ENCODE assay signal across 17 mouse cellular contexts in genomic region chr1:90353325-90353724, GRCm38 (mm10).
DNase-seq lines count a peak whose midpoint lies in the region; ATAC-seq and TF ChIP-seq lines count a peak whose summit lies in the region.
"Had no signal": no experiment of that assay in that cellular context is flagged by ENCODE, and none has a peak within 500 bp of the region (broad histone marks: within the 10 kb centered on the region; RNA-seq: fewer than 3 reads in every experiment).

No protein-coding gene starts in this region.

- no peak overlapping the region for H3K9ac ChIP-seq in limb, embryonic 11.5 days (ENCODE audit: low read length)
- H3K9ac ChIP-seq in embryonic facial prominence, embryonic 14.5 days (ENCODE audit: low read depth, low read length), result no peak overlapping the region
- H3K9ac ChIP-seq in midbrain, embryonic 14.5 days (replicated peaks; ENCODE audit: low read length), result no peak overlapping the region
- no peak overlapping the region for H3K9ac ChIP-seq in stomach, postnatal 0 days (ENCODE audit: low read length)
- H3K9ac ChIP-seq: forebrain, postnatal 0 days; heart, embryonic 13.5 days had no signal

- H3K36me3 ChIP-seq in limb, embryonic 11.5 days (ENCODE audit: control insufficient read depth, insufficient read depth, low read length), result no peaks in the 10 kb centered on the region
- no peaks in the 10 kb centered on the region for H3K36me3 ChIP-seq in limb, embryonic 10.5 days
- H3K36me3 ChIP-seq in embryonic facial prominence, embryonic 14.5 days (ENCODE audit: control insufficient read depth, insufficient read depth, low read length), result no peaks in the 10 kb centered on the region
- no peaks in the 10 kb centered on the region for H3K36me3 ChIP-seq in midbrain, embryonic 14.5 days (ENCODE audit: control insufficient read depth, insufficient read depth, low read length)
- H3K36me3 ChIP-seq in stomach, postnatal 0 days (ENCODE audit: control insufficient read depth, insufficient read depth, low read length), result no peaks in the 10 kb centered on the region
- H3K36me3 ChIP-seq: heart, embryonic 13.5 days had no signal

- no peak for TF ChIP-seq CTCF in stomach, postnatal 0 days (IDR thresholded peaks at IDR 0.05; ENCODE audit: low read depth)

- H3K4me3 ChIP-seq in limb, embryonic 11.5 days (ENCODE audit: low read depth, low read length), result no peak overlapping the region
- no peak overlapping the region for H3K4me3 ChIP-seq in limb, embryonic 10.5 days
- no peak overlapping the region for H3K4me3 ChIP-seq in embryonic facial prominence, embryonic 14.5 days (ENCODE audit: low read depth, low read length)
- H3K4me3 ChIP-seq in midbrain, embryonic 14.5 days (replicated peaks; ENCODE audit: low read depth, low read length), result no peak overlapping the region
- no peak overlapping the region for H3K4me3 ChIP-seq in stomach, postnatal 0 days (ENCODE audit: low read depth, low read length)
- H3K4me3 ChIP-seq: heart, embryonic 13.5 days; myocyte had no signal

- H3K4me1 ChIP-seq in limb, embryonic 11.5 days (ENCODE audit: control insufficient read depth, insufficient read depth, low read length), result peaks cover 25% of the 10 kb centered on the region; the same call in 1 of the 2 replicates
- peaks cover 49% of the 10 kb centered on the region for H3K4me1 ChIP-seq in limb, embryonic 10.5 days
- peaks cover 23% of the 10 kb centered on the region for H3K4me1 ChIP-seq in embryonic facial prominence, embryonic 14.5 days (ENCODE audit: control insufficient read depth, insufficient read depth, low read length)
- H3K4me1 ChIP-seq in midbrain, embryonic 14.5 days (ENCODE audit: control insufficient read depth, insufficient read depth, low read length), result peaks cover 10% of the 10 kb centered on the region; the same call in 1 of the 2 replicates
- 0 out of 2 replicates have a peak, but pooled peaks cover 9% of the 10 kb centered on the region for H3K4me1 ChIP-seq in stomach, postnatal 0 days (replicated peaks; ENCODE audit: control insufficient read depth, insufficient read depth)

- TF ChIP-seq EP300 in stomach, postnatal 0 days (optimal IDR thresholded peaks at IDR 0.05), result no peak

- 2% methylated on average over 7 of the region's 7 CpGs for WGBS in limb, embryonic 11.5 days
- 3% methylated on average over 7 of the region's 7 CpGs for WGBS in limb, embryonic 10.5 days
- WGBS in embryonic facial prominence, embryonic 14.5 days, result 16% methylated on average over 7 of the region's 7 CpGs
- WGBS in midbrain, embryonic 14.5 days, result 5% methylated on average over 7 of the region's 7 CpGs
- 12% methylated on average over 7 of the region's 7 CpGs for WGBS in stomach, postnatal 0 days

- DNase-seq in limb, embryonic 11.5 days (ENCODE audit: low spot score), result peak; percentile 28
- no peak for DNase-seq in limb, embryonic 10.5 days (ENCODE audit: low spot score)
- peak; percentile 83 for DNase-seq in embryonic facial prominence, embryonic 14.5 days (ENCODE audit: low spot score)
- DNase-seq in midbrain, embryonic 14.5 days, result peak; percentile 49
- no peak for DNase-seq in stomach, postnatal 0 days (ENCODE audit: low spot score)
- DNase-seq in gastrocnemius, adult 18-20 months (ENCODE audit: low spot score), result no peak
- no peak for DNase-seq in left cerebral cortex, postnatal 4 days
- DNase-seq in MN1 (ENCODE audit: low spot score), result no peak
- DNase-seq: adrenal gland, adult 8-10 months; cerebellum, adult 9-11 months; forebrain, postnatal 0 days; kidney, adult 2 months; lung, adult 2 months; thymus, adult 2 months had no signal

- no peak; the same call in 1 of the 2 replicates for ATAC-seq in limb, embryonic 11.5 days (ENCODE audit: insufficient number of reproducible peaks, low FRiP score, low TSS enrichment, low read depth)
- ATAC-seq in embryonic facial prominence, embryonic 14.5 days (ENCODE audit: low read depth), result peak; percentile 58
- peak; percentile 48; the same call in 1 of the 2 replicates for ATAC-seq in midbrain, embryonic 14.5 days (ENCODE audit: low FRiP score, low TSS enrichment)
- ATAC-seq in stomach, postnatal 0 days (ENCODE audit: low FRiP score, low TSS enrichment), result peak; percentile 40; the same call in 1 of the 2 replicates
- ATAC-seq: forebrain, postnatal 0 days had no signal

- no peak overlapping the region for H3K4me2 ChIP-seq in limb, embryonic 11.5 days (ENCODE audit: low read depth, severe bottlenecking)
- H3K4me2 ChIP-seq in embryonic facial prominence, embryonic 14.5 days (ENCODE audit: low read depth, low read length), result no peak overlapping the region
- no peak overlapping the region for H3K4me2 ChIP-seq in midbrain, embryonic 14.5 days (ENCODE audit: low read length)
- peak overlapping the region; percentile 5; the same call in 1 of the 2 replicates for H3K4me2 ChIP-seq in stomach, postnatal 0 days (replicated peaks; ENCODE audit: low read depth)
- H3K4me2 ChIP-seq: heart, embryonic 13.5 days had no signal

- no peaks in the 10 kb centered on the region for H3K9me3 ChIP-seq in limb, embryonic 11.5 days (ENCODE audit: control insufficient read depth, low read length)
- H3K9me3 ChIP-seq in limb, embryonic 10.5 days (replicated peaks), result no peaks in the 10 kb centered on the region
- H3K9me3 ChIP-seq in embryonic facial prominence, embryonic 14.5 days (ENCODE audit: control insufficient read depth, low read length), result no peaks in the 10 kb centered on the region
- no peaks in the 10 kb centered on the region for H3K9me3 ChIP-seq in midbrain, embryonic 14.5 days (ENCODE audit: control insufficient read depth, low read length)
- no peaks in the 10 kb centered on the region for H3K9me3 ChIP-seq in stomach, postnatal 0 days (ENCODE audit: control insufficient read depth, low read length)
- H3K9me3 ChIP-seq: heart, embryonic 13.5 days had no signal

- intact Hi-C loops in left cerebral cortex, postnatal 4 days (cut with DNase I), result loop anchor here (10.0 kb wide), 1 partner anchor 231 kb away; no protein-coding TSS in a partner anchor

- H3K27me3 ChIP-seq in limb, embryonic 11.5 days (ENCODE audit: control insufficient read depth, insufficient read depth, low read length), result no peaks in the 10 kb centered on the region
- H3K27me3 ChIP-seq in limb, embryonic 10.5 days (ENCODE audit: low read depth, poor library complexity, severe bottlenecking), result peaks cover 24% of the 10 kb centered on the region
- no peaks in the 10 kb centered on the region for H3K27me3 ChIP-seq in embryonic facial prominence, embryonic 14.5 days (replicated peaks; ENCODE audit: control insufficient read depth, insufficient read depth, low read length)
- no peaks in the 10 kb centered on the region for H3K27me3 ChIP-seq in midbrain, embryonic 14.5 days (ENCODE audit: control insufficient read depth, insufficient read depth, low read length)
- H3K27me3 ChIP-seq in stomach, postnatal 0 days (ENCODE audit: control insufficient read depth, insufficient read depth, low read length), result no peaks in the 10 kb centered on the region

- H3K27ac ChIP-seq in limb, embryonic 11.5 days (replicated peaks; ENCODE audit: low read depth, low read length), result no peak overlapping the region
- H3K27ac ChIP-seq in limb, embryonic 10.5 days, result no peak overlapping the region; the same call in 1 of the 2 replicates
- H3K27ac ChIP-seq in embryonic facial prominence, embryonic 14.5 days (replicated peaks; ENCODE audit: low read depth, low read length), result peak overlapping the region; percentile 29; the same call in 1 of the 2 replicates
- no peak overlapping the region for H3K27ac ChIP-seq in midbrain, embryonic 14.5 days (replicated peaks; ENCODE audit: low read depth, low read length)
- 0 out of 2 replicates have a peak overlapping the region, but pooled peaks have one; percentile 2 for H3K27ac ChIP-seq in stomach, postnatal 0 days (replicated peaks)
- H3K27ac ChIP-seq: heart, embryonic 13.5 days; macrophage had no signal

Comparison
In these comparisons a context has a peak if more than half of its experiments do, and no peak if none do; other contexts are left out.
1. DNase-seq: peak in limb, embryonic 11.5 days (single experiment), embryonic facial prominence, embryonic 14.5 days (single experiment) and midbrain, embryonic 14.5 days (single experiment); none in limb, embryonic 10.5 days (single experiment), stomach, postnatal 0 days (single experiment), gastrocnemius, adult 18-20 months (single experiment), left cerebral cortex, postnatal 4 days (single experiment) and MN1 (single experiment).
2. H3K27ac ChIP-seq: peak in embryonic facial prominence, embryonic 14.5 days (single experiment) and stomach, postnatal 0 days (single experiment); none in limb, embryonic 11.5 days (single experiment), limb, embryonic 10.5 days (single experiment) and midbrain, embryonic 14.5 days (single experiment).